In the genomic region with DNA sequence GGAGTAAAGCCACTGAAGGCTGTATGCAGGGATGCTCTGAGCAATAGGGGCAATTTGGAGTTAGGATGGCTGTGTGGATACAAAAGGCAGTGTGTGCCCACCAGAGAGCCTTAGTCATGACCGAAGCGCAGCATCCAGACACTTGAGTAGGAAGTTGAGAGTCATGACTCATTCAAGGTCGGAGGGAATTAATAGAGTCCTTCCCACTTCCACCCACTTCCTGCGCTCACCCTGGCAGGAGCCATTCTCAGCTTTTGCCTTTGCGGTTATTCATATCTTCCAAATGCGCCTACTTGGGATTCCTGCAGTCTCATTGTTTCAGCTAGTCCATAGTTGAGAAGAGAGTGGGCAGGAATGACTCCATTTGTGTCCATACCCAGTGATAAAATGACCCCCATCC, we compare ENCODE assay signal across 13 mouse cellular contexts. TPM values are rescaled to one million over a fixed set of nuclear protein-coding genes. Genes with fewer than 3 reads are reported as not detected.
DNase-seq lines count a peak whose midpoint lies in the region; ATAC-seq and TF ChIP-seq lines count a peak whose summit lies in the region.
"Had no signal": no experiment of that assay in that cellular context is flagged by ENCODE, and none has a peak within 500 bp of the region (broad histone marks: within the 10 kb centered on the region; RNA-seq: fewer than 3 reads in every experiment).

No protein-coding gene starts in this region.

- intact Hi-C loops in left cerebral cortex, postnatal 10 days (cut with DNase I), result no loop called here

- H3ac ChIP-seq in myocyte (ENCODE audit: control insufficient read depth, insufficient read length), result no peak overlapping the region

- peak; percentile 57 for DNase-seq in left cerebral cortex, adult 11 months (ENCODE audit: low spot score)
- no peak for DNase-seq in left cerebral cortex, postnatal 10 days (ENCODE audit: extremely low spot score in 1 of 2, low spot score in 2 of 2)
- peak; percentile 87 for DNase-seq in brain, adult 2 months (ENCODE audit: low read depth, low spot score)
- no peak for DNase-seq in embryo, embryonic 11 days
- DNase-seq in ovary, postnatal 10 days (ENCODE audit: low spot score), result no peak
- DNase-seq: cerebellum, postnatal 25 days; liver; thymus, postnatal 14 days had no signal

- no peaks in the 10 kb centered on the region for H3K36me3 ChIP-seq in myocyte (ENCODE audit: control insufficient read depth, insufficient read depth)
- H3K36me3 ChIP-seq: midbrain, embryonic 12.5 days had no signal

- no peak for TF ChIP-seq POLR2A in myocyte (IDR thresholded peaks at IDR 0.05; ENCODE audit: insufficient read length, low read depth)

- no peaks in the 10 kb centered on the region for H3K79me2 ChIP-seq in myocyte (ENCODE audit: control insufficient read depth, insufficient read depth)

- peak overlapping the region; percentile 35 for H3K4me2 ChIP-seq in myocyte (ENCODE audit: low read depth)
- H3K4me2 ChIP-seq: midbrain, embryonic 12.5 days had no signal

- no peaks in the 10 kb centered on the region for H3K27me3 ChIP-seq in myocyte (ENCODE audit: control insufficient read depth, insufficient read depth, insufficient read length)

- peak; percentile 68 for ATAC-seq in granulocyte monocyte progenitor cell, adult 5-6 weeks (replicated peaks; ENCODE audit: poor library complexity, severe bottlenecking)

- H3K4me3 ChIP-seq in myocyte, result no peak overlapping the region
- H3K4me3 ChIP-seq: erythroblast, embryonic 14.5 days; heart, adult 2 months; midbrain, embryonic 12.5 days had no signal

TF ChIP-seq in myocyte, 11 proteins besides CTCF, POLR2A, EP300 and RAD21:
- TF ChIP-seq TCF12 (IDR thresholded peaks at IDR 0.05; ENCODE audit: insufficient read depth, poor library complexity, severe bottlenecking), result no peak
- no peak for TF ChIP-seq MAX (IDR thresholded peaks at IDR 0.05; ENCODE audit: low read depth)
- TF ChIP-seq USF1 (IDR thresholded peaks at IDR 0.05; ENCODE audit: low read depth), result no peak

RNA-seq across cellular contexts. Expression of gene Cxcl14, which starts 56.1 kb away (rescaled TPM):
- 100 to 1,000 TPM in 1 of 2 experiments, 10 to 100 TPM in 1; 99.1 to 109 TPM for total RNA-seq in left cerebral cortex, postnatal 10 days (2021)
- 0.85 TPM in 1 of 2 replicates, not detected in the other for total RNA-seq in granulocyte monocyte progenitor cell, adult 5-6 weeks (2014; fragmentation: Nextera tagmentation)
- not detected in 2 replicates for total RNA-seq in granulocyte monocyte progenitor cell, adult 5-6 weeks (2017)
- polyA plus RNA-seq in myocyte (2012; fragmentation: generic; extraction: Trizol), result not detected
- polyA plus RNA-seq: erythroblast, embryonic 14.5 days had no signal

Comparison
In these comparisons a context has a peak if more than half of its experiments do, and no peak if none do; other contexts are left out.
1. DNase-seq: peak in left cerebral cortex, adult 11 months (single experiment) and brain, adult 2 months (single experiment); none in left cerebral cortex, postnatal 10 days (0 of 2), embryo, embryonic 11 days (single experiment) and ovary, postnatal 10 days (single experiment).
2. RNA of gene Cxcl14, which starts 56.1 kb away (total RNA-seq): 99.1 to 109 TPM in left cerebral cortex, postnatal 10 days; 0.85 TPM in granulocyte monocyte progenitor cell, adult 5-6 weeks; every median in the first group is over 10 times any median in the second.